Mouse (Mus musculus): ENCODE results near the gene Hoxa5. TPM values are rescaled to one million over a fixed set of nuclear protein-coding genes. Genes with fewer than 3 reads are reported as not detected.
A peak's percentile ranks its signal among the peaks of the same experiment; 100 is the strongest.

Gene Hoxa5
- polyA plus RNA-seq, 1 experiment from 2014 or later: not detected

DNA sequence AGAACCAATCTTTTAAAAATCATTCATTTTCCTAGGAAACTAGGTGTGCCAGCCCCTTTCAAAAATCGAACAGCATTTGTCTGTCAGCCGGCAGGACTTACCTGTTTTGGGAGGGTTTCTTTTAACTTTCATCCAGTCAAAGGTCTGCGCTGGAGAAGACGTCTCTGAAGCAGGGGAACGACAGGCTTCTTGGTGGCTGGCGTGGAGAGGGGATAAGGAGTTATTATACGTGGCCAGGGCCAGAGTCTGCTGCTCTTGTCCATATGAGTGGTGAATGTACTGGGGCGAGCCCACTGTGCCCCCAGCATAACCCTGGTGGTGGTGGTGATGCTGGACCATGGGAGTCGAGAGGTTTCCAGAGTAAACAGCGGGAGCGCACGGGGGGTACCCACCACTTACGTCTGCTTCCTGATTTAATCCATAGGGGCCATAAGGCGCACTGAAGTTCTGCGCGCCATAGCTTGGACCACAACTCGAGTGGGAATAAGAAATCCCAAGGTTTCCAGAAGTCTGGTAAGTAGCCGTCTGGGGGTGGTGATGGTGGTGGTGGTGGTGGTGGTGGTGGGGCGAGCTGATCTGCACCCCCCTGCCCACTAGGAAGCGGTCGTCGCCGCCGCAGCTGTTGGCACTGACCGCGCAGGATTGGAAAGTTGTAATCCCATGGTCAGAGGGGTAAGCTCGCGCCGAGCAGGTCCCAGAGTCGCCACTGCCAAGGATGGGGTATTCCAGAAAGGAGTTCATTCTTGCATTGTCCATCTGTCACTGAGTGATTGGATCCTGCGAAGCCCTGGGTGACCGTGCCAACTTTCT, 46.7 kb downstream of the Hoxa5 start:
- no peak; the same call in 1 of the 2 replicates for ATAC-seq
- Histone ChIP-seq H3K27ac (no peak overlapping the region), H3K36me3 (ENCODE audit: poor library complexity, severe bottlenecking) (no peaks in the 10 kb centered on the region), H3K4me3 (peak overlapping the region; percentile 52), H3K9me3 (replicated peaks) (no peaks in the 10 kb centered on the region), H3K9ac (no peak overlapping the region), H3K27me3 (peaks cover 99% of the 10 kb centered on the region), H3K4me1 (peaks cover 17% of the 10 kb centered on the region), H3K4me2 (peak overlapping the region; percentile 95)
- WGBS: 2% methylated on average over 32 of the region's 32 CpGs

DNA sequence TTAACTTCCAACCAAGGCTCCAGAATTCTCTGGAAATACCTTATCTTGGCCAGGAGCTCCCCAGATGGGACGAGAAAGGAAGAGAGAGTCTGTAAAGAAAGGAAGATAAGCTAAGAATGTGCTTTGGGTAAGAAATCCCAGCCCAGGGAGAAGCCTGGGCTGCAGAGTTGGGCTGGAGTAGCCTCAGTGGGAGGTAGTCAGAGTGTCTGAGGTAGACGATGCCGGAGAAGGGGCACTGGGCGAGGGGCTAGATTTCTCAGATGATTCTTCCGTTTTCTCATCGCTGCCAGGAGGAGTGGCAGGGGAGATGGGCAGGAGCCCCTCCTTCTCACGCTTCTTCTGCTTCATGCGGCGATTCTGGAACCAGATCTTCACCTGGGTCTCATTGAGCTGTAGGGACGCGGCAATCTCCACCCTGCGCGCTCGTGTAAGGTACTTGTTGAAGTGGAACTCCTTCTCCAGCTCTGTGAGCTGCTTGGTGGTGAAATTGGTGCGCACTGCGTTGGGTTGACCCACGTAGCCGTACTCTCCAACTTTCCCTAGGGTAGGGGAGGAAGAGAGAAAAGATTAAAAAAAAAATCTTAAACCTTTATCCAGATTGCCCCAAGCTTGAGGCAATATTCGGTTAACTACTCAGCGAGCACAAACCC, 47.7 kb downstream of the Hoxa5 start:
- Histone ChIP-seq H3K4me2 (no peak overlapping the region), H3K27me3 (peaks cover 100% of the 10 kb centered on the region), H3K4me1 (peaks cover 17% of the 10 kb centered on the region), H3K36me3 (ENCODE audit: poor library complexity, severe bottlenecking) (no peaks in the 10 kb centered on the region), H3K9me3 (replicated peaks) (no peaks in the 10 kb centered on the region), H3K27ac (no peak overlapping the region), H3K9ac (no peak overlapping the region), H3K4me3 (no peak overlapping the region)
- ATAC-seq: no peak
- WGBS: 1% methylated on average over 20 of the region's 20 CpGs

GRCm38 (mm10) chr6:52155471-52155870, 48.9 kb downstream of the Hoxa5 start:
- H3K36me3 ChIP-seq (ENCODE audit: poor library complexity, severe bottlenecking): no peaks in the 10 kb centered on the region
- peaks cover 14% of the 10 kb centered on the region for H3K4me1 ChIP-seq
- H3K9ac ChIP-seq: no peak overlapping the region
- no peaks in the 10 kb centered on the region for H3K9me3 ChIP-seq (replicated peaks)
- no peak overlapping the region for H3K4me3 ChIP-seq
- H3K27me3 ChIP-seq: peaks cover 100% of the 10 kb centered on the region
- H3K4me2 ChIP-seq: no peak overlapping the region
- ATAC-seq: no peak
- no peak overlapping the region for H3K27ac ChIP-seq
- 33% methylated on average over 3 of the region's 3 CpGs for WGBS

GRCm38 (mm10) chr6:52154044-52154443, 50.3 kb downstream of the Hoxa5 start:
- Histone ChIP-seq H3K4me2 (no peak overlapping the region), H3K27ac (no peak overlapping the region), H3K4me3 (no peak overlapping the region), H3K9ac (no peak overlapping the region), H3K27me3 (peaks cover 100% of the 10 kb centered on the region), H3K9me3 (replicated peaks) (peaks cover 5% of the 10 kb centered on the region; the same call in 1 of the 2 replicates), H3K4me1 (peaks cover 12% of the 10 kb centered on the region), H3K36me3 (ENCODE audit: poor library complexity, severe bottlenecking) (no peaks in the 10 kb centered on the region)
- no peak for ATAC-seq
- WGBS: 3% methylated on average over 5 of the region's 5 CpGs

- no peak overlapping the region for H3K4me2 ChIP-seq
- WGBS: under 1% methylated on average over 6 of the region's 6 CpGs
- H3K9ac ChIP-seq: no peak overlapping the region
- no peak for ATAC-seq
- peaks cover 4% of the 10 kb centered on the region for H3K4me1 ChIP-seq
- H3K9me3 ChIP-seq (replicated peaks): peaks cover 5% of the 10 kb centered on the region; the same call in 1 of the 2 replicates
- no peaks in the 10 kb centered on the region for H3K36me3 ChIP-seq (ENCODE audit: poor library complexity, severe bottlenecking)
- H3K27me3 ChIP-seq: peaks cover 99% of the 10 kb centered on the region
- H3K4me3 ChIP-seq: no peak overlapping the region
- no peak overlapping the region for H3K27ac ChIP-seq
These were observed 51.1 kb downstream of the Hoxa5 start for GRCm38 (mm10) chr6:52153270-52153669.

DNA sequence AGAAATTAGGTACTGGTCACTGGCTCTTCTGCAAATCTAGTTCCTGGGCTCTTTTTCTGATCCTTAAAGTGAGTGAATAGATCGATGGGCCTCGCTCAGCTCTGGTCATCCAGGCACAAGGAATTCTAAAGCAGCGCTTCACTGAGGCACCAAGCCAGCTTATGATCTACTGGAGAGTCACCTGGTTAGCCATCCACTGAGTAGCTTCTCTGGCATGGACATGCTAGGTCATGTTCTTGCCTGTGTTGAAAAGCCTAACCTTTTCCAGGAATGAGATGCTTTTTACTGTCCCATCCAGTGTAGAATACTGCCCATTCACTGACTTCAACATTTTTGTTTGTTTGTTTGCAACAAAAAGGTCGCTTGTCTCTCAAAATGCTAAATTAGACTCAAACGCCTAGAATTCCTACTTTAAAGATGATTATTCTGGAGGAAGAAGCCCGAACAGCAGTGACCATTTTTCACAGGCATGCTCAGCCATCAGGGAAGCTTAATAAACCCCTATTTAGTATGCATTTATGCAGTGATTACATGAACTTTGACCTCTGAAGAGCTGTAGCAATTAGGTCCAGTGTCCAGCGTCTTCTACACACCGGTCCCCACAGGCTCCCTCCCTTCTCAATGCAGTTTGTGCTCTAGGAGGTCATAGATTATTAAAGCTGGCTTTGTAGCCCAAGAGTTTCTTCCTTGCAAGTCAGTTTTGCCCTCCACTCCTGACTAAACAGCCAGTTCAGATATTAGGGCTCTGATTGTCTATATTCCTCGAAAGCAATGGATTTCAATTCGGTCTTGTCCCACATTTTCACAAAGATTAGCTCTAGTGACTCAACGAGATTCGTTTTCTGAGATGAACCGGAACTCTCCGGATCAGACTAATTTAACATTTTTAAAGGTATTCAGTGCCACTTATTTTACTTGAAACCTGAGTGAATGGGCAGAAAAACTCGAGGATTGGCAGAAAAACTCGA, 51.9 kb downstream of the Hoxa5 start:
- Histone ChIP-seq H3K9ac (no peak overlapping the region), H3K27ac (no peak overlapping the region), H3K4me2 (no peak overlapping the region), H3K9me3 (replicated peaks) (peaks cover 5% of the 10 kb centered on the region; the same call in 1 of the 2 replicates), H3K4me1 (no peaks in the 10 kb centered on the region), H3K36me3 (ENCODE audit: poor library complexity, severe bottlenecking) (no peaks in the 10 kb centered on the region), H3K4me3 (no peak overlapping the region), H3K27me3 (peaks cover 99% of the 10 kb centered on the region)
- ATAC-seq: no peak
- WGBS: 1% methylated on average over 16 of the region's 16 CpGs

MicroRNAs within 50 kb of the gene (microRNA counts, 519-probe panel; counts per million panel counts)
- 177 counts per million, percentile 53 among the panel's probes with 10 or more counts for microRNA mmu-miR-196b

Small RNAs within 50 kb of the gene (microRNA-seq; reads per million reads assigned to microRNA genes)
- 23.6 reads per million, percentile 32 among the genes with 10 or more reads in this experiment for gene Mir196b

Other genes with a start within 250 kb of the Hoxa5 start
- gene Skap2, start 192.0 kb downstream of the Hoxa5 start, polyA plus RNA-seq (2015; fragmentation: Nextera tagmentation; extraction: Ambion mirVana): 3.6 and 4.1 TPM in 2 replicates
- not detected in 2 replicates for gene Hoxa1, start 46.3 kb downstream of the Hoxa5 start, polyA plus RNA-seq (2015; fragmentation: Nextera tagmentation; extraction: Ambion mirVana)
- not detected in 2 replicates for gene Hoxa2, start 39.8 kb downstream of the Hoxa5 start, polyA plus RNA-seq (2015; fragmentation: Nextera tagmentation; extraction: Ambion mirVana)
- gene 5730596B20Rik, start 27.1 kb downstream of the Hoxa5 start, polyA plus RNA-seq (2015; fragmentation: Nextera tagmentation; extraction: Ambion mirVana): not detected in 2 replicates
- gene Hoxa4, start 12.8 kb downstream of the Hoxa5 start, polyA plus RNA-seq (2015; fragmentation: Nextera tagmentation; extraction: Ambion mirVana): not detected in 2 replicates
- gene Hoxa6, start 4.1 kb upstream of the Hoxa5 start, polyA plus RNA-seq (2015; fragmentation: Nextera tagmentation; extraction: Ambion mirVana): not detected in 2 replicates
- gene Hoxa3, start 8.7 kb upstream of the Hoxa5 start, polyA plus RNA-seq (2015; fragmentation: Nextera tagmentation; extraction: Ambion mirVana): not detected in 2 replicates
- not detected in 2 replicates for gene Gm28308, start 8.8 kb upstream of the Hoxa5 start, polyA plus RNA-seq (2015; fragmentation: Nextera tagmentation; extraction: Ambion mirVana)
- not detected in 2 replicates for gene Hoxa7, start 17.3 kb upstream of the Hoxa5 start, polyA plus RNA-seq (2015; fragmentation: Nextera tagmentation; extraction: Ambion mirVana)
- not detected in 2 replicates for gene Hoxa9, start 26.5 kb upstream of the Hoxa5 start, polyA plus RNA-seq (2015; fragmentation: Nextera tagmentation; extraction: Ambion mirVana)
- 0.09 TPM in 1 of 2 replicates, not detected in the other for gene Hoxa10, start 36.3 kb upstream of the Hoxa5 start, polyA plus RNA-seq (2015; fragmentation: Nextera tagmentation; extraction: Ambion mirVana)
- gene Hoxa11, start 41.2 kb upstream of the Hoxa5 start, polyA plus RNA-seq (2015; fragmentation: Nextera tagmentation; extraction: Ambion mirVana): 0.12 TPM in 1 of 2 replicates, not detected in the other
- not detected in 2 replicates for gene Hoxa13, start 56.3 kb upstream of the Hoxa5 start, polyA plus RNA-seq (2015; fragmentation: Nextera tagmentation; extraction: Ambion mirVana)
- not detected in 2 replicates for gene Evx1, start 108.9 kb upstream of the Hoxa5 start, polyA plus RNA-seq (2015; fragmentation: Nextera tagmentation; extraction: Ambion mirVana)